Mouse (Mus musculus): ENCODE results near the gene Prss22.
"Not testable (repeated sequence)": the region's sequence is repeated elsewhere in the genome, so short reads cannot be mapped to it uniquely, and the experiment has no call there.

Gene Prss22

DNA sequence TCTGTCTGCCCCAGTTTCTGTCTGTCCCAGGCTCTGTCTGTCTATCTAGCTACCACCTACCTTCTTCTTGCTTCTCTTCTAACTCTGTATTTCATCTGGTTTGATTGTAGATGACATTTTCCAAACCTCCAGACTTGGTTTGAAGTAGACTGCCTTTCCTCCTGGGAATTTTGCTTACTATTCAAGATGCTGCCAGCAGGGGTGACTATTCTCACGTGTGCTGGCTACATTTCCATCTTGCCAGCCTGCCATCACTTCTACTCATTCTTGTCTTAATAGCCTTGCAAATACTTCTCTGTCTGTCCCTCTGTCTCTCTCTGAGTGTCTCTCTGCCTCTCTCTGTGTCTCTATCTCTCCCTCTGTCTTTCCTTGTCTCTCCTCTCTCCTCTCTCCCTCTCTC, 2.5 kb downstream of the Prss22 start:
- in situ Hi-C loops (cut with MboI, MseI): no loop called here

GRCm38 (mm10) chr17:23994667-23995066, 3.2 kb downstream of the Prss22 start:
- in situ Hi-C loops (cut with MboI, MseI): no loop called here

DNA sequence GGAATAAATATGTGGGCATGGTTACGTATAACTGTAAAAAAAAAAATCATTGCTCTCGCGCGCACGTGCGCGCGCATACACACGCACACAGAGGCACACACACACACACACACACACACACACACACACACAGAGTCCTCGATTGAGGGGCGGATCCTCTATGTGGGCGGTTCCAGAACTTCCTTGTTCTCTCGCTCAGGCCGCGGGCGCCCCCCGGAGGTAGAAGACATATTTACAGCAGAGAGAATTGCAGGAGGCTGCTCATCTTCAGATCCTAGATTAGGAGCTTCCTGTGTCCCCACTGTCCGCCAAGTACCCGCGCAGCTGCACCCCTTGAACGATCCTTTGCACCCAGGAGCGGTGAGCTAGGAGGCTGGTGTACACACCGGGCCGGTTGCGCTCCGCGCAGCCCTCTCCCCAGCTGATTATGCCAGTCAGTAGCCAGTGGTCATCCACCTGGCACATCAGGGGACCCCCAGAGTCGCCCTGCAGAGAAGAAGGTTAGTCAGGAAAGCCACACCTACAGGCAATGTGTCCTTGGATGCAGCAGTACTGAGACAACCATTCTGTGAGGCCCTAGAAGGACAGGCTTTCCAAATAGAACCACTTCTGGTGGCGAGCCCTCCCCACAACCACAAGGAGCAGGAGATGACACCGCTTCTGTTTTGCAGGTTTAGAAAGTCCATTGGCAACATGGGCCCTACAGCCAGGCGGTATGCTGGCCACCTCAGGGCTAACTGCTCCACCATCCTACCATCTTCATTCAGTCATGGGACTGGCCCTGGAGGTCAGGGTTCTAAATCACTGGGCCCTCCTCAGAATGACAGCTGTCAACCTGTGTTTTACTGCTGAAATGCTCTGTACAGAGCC, 4.1 kb downstream of the Prss22 start:
- in situ Hi-C loops (cut with MboI, MseI): no loop called here

DNA sequence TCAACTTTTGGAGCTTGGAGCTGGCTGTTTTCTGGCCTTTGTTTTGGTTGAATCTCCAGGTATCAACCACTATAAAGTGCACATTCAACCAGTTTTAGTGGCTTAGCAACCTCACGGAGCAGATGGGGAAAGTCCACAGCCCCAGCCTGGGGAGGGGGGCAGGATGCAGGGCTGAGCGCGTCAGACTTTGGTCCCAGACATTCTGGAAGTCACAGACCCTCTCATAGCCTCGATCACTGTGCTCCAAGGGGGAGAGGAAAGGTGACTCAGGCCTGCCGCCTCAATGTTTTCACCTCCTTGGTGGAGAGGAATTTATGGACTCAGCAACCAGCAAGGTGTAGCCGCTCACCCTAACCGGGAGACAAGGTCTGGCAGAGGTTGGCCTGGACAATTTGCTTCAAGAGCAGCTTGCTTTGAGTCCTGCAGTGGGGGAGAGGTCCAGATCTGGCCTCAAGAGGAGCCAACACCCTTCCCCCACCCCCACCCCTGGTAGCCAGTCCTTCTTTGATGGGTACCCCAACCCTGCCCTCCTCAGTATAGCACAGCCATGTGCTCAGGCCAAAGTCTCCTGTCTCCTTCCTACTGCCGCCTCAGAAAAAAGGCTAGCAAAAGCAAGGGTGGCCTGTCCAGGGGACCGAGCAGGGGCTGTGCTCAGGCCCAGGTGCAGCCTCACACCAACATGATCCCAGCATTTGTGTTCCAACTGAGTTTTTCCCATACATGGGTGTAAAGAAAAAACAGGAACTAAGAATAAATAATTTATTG, 4.9 kb downstream of the Prss22 start:
- in situ Hi-C loops (cut with MboI, MseI): no loop called here

DNA sequence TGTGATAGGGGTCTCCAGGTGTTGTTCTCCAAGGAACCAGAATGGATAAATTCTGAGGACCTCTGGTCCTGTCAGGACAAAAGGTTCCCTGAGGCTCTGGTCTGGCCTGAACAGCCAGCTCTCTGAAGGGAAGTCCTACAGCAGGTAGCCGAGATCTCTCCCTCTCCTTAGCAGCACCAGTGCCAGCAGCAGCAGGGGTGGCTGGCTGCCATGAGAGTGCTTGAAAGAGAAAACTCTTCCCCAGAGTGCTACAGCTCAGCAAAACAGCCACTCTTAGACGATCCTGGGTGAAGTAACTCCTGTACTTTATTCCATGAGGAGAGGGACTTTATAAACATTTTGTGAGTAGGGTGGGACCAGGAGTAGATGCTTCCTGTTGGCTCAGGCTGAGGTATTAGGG, 8.1 kb downstream of the Prss22 start:
- in situ Hi-C loops (cut with MboI, MseI): no loop called here

DNA sequence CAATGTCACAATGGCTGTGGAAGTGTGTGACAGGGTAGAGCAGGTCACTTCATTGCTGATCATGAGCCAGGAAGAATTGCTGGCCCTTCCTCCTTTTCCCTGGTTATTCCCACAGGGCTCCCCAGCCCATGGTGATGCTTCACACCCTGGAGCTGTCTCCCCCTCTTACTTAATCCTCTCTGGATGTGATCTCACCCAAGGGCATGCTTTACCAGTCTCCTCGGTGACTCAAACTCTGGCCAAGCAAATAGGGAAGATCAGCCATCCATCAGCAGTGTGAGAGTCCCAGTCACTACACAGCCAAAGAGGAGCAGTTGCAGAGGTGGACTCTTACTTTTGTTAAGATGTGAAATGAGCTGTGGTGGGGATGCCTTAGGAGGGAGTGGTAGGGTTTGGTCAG, 12.9 kb downstream of the Prss22 start:
- in situ Hi-C loops (cut with MboI, MseI): no loop called here

DNA sequence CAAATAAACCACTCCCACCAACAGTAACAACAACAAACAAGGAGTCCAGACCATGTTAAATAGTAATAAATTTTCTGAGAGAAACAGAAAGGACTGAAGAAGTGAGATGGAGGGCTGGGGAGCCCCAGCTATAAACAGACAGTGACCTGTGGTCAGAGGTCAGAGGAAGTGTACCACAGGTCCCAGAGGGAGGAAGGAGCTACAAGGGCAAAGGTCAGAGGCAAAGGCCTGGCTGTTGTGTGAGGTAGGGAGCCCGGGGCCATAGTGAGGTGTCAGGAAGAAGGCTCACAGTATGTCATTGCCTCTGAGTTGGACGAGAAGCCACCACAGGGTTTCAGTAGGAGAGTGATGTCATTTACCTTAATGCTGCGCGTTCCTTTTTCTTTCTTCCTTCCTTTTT, 15.0 kb downstream of the Prss22 start:
- in situ Hi-C loops (cut with MboI, MseI): no loop called here

GRCm38 (mm10) chr17:23980297-23980909, 17.5 kb downstream of the Prss22 start, which contains the start of gene Prss30:
Gene Prss30, minus strand, starts transcription at chr17:23980566.
- in situ Hi-C loops (cut with MboI, MseI): no loop called here

- in situ Hi-C loops (cut with MboI, MseI): no loop called here
Measured at GRCm38 (mm10) chr17:23979471-23979870, 18.4 kb downstream of the Prss22 start.

DNA sequence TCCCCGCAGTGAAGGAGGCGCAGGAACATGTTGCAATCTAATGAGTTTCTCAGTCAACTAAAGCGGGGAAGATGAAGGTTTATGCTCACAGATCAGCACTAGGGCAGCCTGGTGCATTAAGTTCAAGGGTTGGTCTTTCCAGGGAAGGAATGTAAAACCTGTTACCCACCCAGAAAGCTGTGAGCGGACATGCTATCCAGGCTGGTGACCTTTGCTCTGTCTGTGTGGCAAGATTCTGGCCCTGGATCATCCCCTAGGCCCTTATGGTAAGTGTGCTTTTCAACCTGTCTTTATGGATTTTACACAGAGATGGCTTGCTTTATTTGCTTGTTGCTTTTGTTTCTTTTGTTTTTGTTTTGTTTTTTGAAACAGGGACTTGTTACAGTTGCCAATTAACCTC, 21.2 kb downstream of the Prss22 start:
- in situ Hi-C loops (cut with MboI, MseI): no loop called here

DNA sequence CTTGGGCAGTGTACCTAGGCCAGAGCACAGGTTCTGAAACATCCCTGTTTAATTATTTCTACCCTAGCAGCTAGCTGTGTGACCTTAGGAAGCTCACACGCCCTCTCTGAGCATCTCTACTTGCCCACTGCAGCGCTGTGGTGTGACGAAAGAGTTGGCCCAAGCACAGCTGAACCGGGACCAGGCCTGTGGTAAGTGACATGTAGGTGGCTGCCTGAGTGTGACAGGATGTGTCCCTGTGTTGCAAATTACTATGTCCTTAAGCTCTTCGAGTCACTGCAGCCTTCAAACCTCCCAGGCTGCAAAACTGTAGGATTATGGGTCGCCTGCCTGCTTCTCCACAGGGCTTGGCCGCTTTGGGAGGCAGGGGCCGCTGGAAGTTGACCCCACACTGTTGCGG, 26.6 kb downstream of the Prss22 start:
- in situ Hi-C loops (cut with MboI, MseI): no loop called here

DNA sequence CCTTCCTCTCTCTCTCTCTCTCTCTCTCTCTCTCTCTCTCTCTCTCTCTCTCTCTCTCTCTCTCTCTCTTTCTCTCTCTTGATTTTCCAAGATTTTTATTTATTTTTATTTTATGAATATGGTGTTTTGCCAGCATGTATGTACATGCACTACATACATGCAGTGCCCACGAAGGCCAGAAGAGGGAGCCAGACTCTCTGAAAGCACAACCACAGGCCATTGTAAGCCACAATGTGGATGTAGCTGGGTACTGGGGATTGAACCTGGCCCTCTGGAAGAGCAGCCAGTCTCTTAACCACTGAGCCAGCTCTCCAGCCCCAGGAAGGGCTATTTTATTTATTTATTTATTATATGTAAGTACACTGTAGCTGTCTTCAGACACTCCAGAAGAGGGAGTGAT, 28.7 kb downstream of the Prss22 start:
- in situ Hi-C loops (cut with MboI, MseI): loop anchor here (5.0 kb wide), 1 partner anchor 182 kb away; the partner anchor contains the start of gene Flywch2

DNA sequence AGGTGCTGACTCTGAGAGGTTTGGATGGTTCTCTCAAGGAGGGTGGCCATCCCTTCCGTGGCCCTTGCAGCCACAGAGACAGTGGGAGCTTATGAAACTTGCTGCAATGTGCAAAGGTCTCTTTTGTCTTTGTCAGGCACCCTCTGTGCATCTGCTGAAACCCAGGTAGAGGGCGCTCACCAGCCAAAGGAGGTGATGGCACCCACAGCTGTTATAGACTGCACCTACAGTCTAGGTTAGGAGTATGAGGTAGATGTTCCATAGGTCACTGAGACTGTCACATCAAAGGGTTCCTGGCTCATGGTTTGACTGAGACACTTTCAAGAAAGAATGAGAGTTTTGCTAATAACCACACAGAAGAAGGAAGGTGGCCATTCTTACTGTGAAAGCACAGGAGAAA, 29.1 kb downstream of the Prss22 start:
- in situ Hi-C loops (cut with MboI, MseI): loop anchor here (5.0 kb wide), 1 partner anchor 181 kb away; the partner anchor contains the start of gene Flywch2

DNA sequence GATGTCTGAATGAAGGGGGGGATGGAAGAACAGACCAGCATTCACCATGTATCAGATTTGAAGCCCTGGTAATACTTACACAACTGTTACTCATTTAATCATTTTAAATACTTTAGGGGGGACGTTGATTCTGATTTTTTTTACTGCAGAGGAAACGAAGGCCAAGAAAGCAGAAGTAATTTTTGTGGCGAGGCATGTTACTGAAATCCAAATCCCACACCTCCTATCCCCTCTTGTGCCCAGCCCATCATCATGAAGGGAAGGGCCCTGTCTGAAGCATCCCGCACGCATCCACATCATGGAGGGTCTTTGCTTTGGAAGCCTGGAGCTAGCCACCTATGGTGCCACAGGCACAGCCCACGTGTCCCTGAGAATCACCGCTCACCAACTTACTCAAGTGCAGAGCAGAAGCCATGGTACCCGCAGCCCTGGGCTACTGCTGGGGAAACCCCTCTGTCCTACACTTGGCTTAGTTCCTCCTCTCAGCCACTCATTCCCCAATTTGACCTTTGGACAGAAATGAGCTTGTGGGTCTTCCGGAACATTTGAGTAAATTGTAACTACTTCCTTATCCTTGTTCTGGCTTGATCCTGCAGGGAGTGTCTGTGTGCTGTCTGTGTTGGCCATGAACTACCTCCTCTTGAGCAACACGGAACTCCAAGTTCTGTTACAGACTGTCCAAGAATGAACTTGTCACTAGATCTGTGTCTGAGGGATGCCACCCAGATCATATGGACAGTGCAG, 31.1 kb downstream of the Prss22 start:
- in situ Hi-C loops (cut with MboI, MseI): loop anchor here (5.0 kb wide), 1 partner anchor 180 kb away; the partner anchor contains the start of gene Flywch2

- in situ Hi-C loops (cut with MboI, MseI): loop anchor here (5.0 kb wide), 1 partner anchor 179 kb away; the partner anchor contains the start of gene Flywch2
Measured at GRCm38 (mm10) chr17:23965805-23966425, 32.0 kb downstream of the Prss22 start.

GRCm38 (mm10) chr17:23961573-23962122, 36.3 kb downstream of the Prss22 start:
- in situ Hi-C loops (cut with MboI, MseI): no loop called here

DNA sequence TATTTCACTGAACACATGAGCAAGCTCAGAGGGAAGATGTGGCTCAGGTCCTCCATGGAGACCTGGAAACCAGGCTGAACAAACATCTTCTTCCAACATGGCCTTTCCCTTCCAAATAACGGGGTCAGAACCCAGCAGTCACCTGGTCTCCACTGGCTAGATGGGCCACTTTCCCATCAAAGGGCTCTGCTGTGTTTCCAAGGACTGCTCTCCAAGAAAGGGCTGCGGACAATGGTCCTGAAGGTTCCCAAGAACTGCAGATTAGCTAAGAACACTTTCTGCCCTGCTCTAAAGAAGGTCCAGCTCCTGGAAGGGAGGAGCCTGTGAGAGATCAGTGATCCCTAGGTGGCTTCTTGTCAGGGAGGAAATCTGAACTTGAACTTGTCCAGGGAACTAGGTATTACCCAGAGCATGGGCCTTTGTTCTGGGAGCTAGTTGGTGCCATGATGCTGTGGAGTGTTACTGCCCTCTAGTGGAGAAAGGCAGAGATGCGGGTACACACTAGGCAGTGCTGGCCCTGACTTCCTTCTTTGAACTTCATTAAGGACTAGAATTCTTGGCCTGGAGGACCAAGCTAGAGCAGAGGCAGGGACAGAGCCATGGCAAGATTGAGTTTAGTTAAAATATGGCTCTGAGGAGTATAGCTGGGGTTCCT, 37.7 kb downstream of the Prss22 start:
- in situ Hi-C loops (cut with MboI, MseI): no loop called here

- in situ Hi-C loops (cut with MboI, MseI): loop anchor here (5.0 kb wide), 1 partner anchor 103 kb away; no protein-coding TSS in a partner anchor
Measured at GRCm38 (mm10) chr17:23955174-23955573, 42.7 kb downstream of the Prss22 start, which contains the start of gene Sbpl. Gene Sbpl, minus strand, starts transcription at chr17:23955274.

- in situ Hi-C loops (cut with MboI, MseI): not testable (repeated sequence)
Measured at GRCm38 (mm10) chr17:23950828-23951227, 47.1 kb downstream of the Prss22 start.

DNA sequence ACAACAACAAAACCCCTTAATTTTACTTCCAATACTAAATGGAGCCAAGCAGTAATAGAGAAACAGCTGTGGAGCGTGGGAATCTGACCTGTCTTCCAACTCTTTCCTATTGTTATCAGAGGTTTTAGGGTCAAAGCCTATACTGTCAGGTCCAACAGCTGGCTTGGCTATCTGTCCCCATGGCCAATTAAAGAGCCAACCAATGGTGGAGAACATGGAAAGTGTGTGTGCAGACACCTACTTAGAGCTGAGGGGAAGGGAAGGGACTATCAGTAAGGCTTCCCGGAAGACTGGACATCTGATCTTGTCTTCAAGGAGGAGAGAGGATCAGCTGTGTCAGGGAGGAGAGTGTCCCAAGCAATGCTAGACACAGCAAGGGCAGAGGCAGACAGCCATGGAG, 48.8 kb downstream of the Prss22 start:
- in situ Hi-C loops (cut with MboI, MseI): no loop called here
